Mouse (Mus musculus) liver, embryonic 14.5 days (tissue): ENCODE results near the gene Fam160b1. TPM values are rescaled to one million over a fixed set of nuclear protein-coding genes. Genes with fewer than 3 reads are reported as not detected.

Experiments
- ATAC-seq: fragments of 200-750 bp; cut with Nextera tagmentation; 2 replicates; pipeline ENCODE4 v1.8.0; 2017; ENCODE audit warnings: moderate number of reproducible peaks, mild to moderate bottlenecking, moderate library complexity; ENCODE audit not compliant: insufficient read depth
- DNase-seq, 3 experiments: peaks; one replicate each; pipeline ENCODE4 v3.0.0-alpha.2; 2012 to 2013; ENCODE audit warnings: low read depth in 3 of 3, low spot score in 3 of 3
- H3K27ac ChIP-seq: fragments of 300-500 bp; sonication (generic); 2 replicates; pipeline ENCODE4 v1.5.1; 2014; ENCODE audit warnings: moderate library complexity, mild to moderate bottlenecking, control low read depth, inconsistent platforms
- H3K27me3 ChIP-seq: fragments of 300-500 bp; sonication (generic); 2 replicates; pipeline ENCODE4 v1.6.1; 2014; ENCODE audit warnings: mild to moderate bottlenecking, low read length, moderate library complexity; ENCODE audit not compliant: control insufficient read depth, insufficient read depth
- H3K36me3 ChIP-seq: fragments of 300-500 bp; sonication (generic); replicated peaks from 2 replicates; pipeline ENCODE4 v1.6.1; 2014; ENCODE audit warnings: low read depth; ENCODE audit not compliant: control insufficient read depth, insufficient read depth
- H3K4me1 ChIP-seq, 2 experiments: fragments of 200-500 bp in 1 of 2; fragments of 300-500 bp in 1 of 2; sonication (generic) in 1 of 2; replicated peaks; 2 replicates each; pipeline ENCODE4 v1.6.1; 2012 to 2014; ENCODE audit warnings: antibody characterized with exemption in 1 of 2, inconsistent platforms in 1 of 2, low read length in 1 of 2; ENCODE audit not compliant: control insufficient read depth in 2 of 2, insufficient read depth in 2 of 2
- H3K4me2 ChIP-seq: fragments of 300-500 bp; sonication (generic); 2 replicates; pipeline ENCODE4 v1.6.1; 2014; ENCODE audit warnings: low read depth, mild to moderate bottlenecking, control low read depth, moderate library complexity
- H3K4me3 ChIP-seq, 2 experiments: fragments of 200-500 bp in 1 of 2; fragments of 300-500 bp in 1 of 2; sonication (generic) in 1 of 2; 2 replicates each; pipeline ENCODE4 v1.5.1; 2012 to 2014; ENCODE audit warnings: low read depth in 2 of 2, low read length in 2 of 2, mild to moderate bottlenecking in 2 of 2, control low read depth in 1 of 2, inconsistent platforms in 1 of 2, moderate library complexity in 1 of 2; ENCODE audit not compliant: insufficient read depth in 1 of 2
- H3K9ac ChIP-seq: fragments of 300-500 bp; sonication (generic); replicated peaks from 2 replicates; pipeline ENCODE4 v1.6.1; 2014; ENCODE audit warnings: mild to moderate bottlenecking, control low read depth, moderate library complexity
- H3K9me3 ChIP-seq: fragments of 300-500 bp; sonication (generic); 2 replicates; pipeline ENCODE4 v1.6.1; 2016; ENCODE audit warnings: low read length, mixed read lengths; ENCODE audit not compliant: control insufficient read depth
- CTCF ChIP-seq: IDR thresholded peaks from 2 replicates; pipeline ENCODE4 v1.5.1; 2016; ENCODE audit warnings: antibody characterized with exemption, low read depth, control low read depth
- EP300 ChIP-seq: IDR thresholded peaks from 2 replicates; pipeline ENCODE4 v1.6.1; 2016; ENCODE audit warnings: antibody characterized with exemption, low read depth
- WGBS: fragments of 180-500 bp; shearing (Covaris S2); extraction: QIAGEN DNeasy Blood & Tissue Kit; methylation state at CpG from one replicate; pipeline ENCODE4 v1.1.7; 2014; ENCODE audit not compliant: insufficient replicate concordance; 5-methylcytosine and 5-hydroxymethylcytosine counted together
- polyA plus RNA-seq, 2 experiments: library from polyadenylated mRNA; depleted of rRNA in 1 of 2; stranded (reverse) in 1 of 2; unstranded in 1 of 2; fragments of >200 nt; fragmentation: Nextera tagmentation in 1 of 2; extraction: Ambion mirVana in 1 of 2; gene quantifications; 2 replicates each; pipeline versions ENCODE4 v1.2.1 to v1.2.3; 2012 to 2014

Fam160b1 gene
- polyA plus RNA-seq, 2 experiments, result 5.1 to 5.4 TPM

DNA sequence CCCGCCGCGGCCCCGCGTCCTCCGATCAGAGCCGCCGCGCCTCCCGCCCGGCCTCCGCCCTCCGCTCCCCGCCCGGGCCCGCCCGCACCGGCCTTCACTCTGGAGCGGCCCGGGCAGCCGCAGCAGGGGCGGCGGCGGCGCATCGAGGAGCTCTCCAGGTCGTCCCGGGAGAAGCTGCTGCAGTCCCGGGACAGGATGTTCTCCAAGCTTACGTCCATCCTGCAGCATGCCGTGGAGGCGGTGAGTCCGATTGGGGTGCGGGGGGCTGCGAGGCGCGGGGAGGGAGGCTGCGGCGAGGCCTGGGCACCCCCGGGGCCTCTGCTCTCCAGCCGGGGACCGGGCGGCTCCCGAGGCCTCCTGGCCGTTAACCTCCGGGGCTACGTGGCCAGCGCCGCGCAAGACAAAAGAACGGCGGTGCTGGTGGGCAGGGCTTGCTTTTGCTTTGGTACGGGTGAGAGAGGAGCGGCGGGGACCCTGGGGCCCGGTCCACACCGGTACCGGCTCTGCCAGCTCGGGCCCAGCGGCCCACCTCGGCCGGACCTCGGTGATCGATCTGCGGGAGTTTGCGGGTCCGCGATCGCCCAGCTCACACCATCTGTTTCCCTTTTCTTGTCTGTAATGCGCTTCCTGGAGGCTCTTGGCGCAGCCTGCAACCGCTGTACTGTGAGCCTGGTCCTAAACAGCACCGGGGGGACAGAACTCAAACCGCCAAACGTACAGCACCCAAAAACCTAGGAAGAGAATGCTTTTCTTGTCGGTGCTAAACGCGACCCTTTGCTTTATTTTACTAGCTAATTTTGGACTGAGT lies 855 bp downstream of the Fam160b1 start:
- H3K9me3 ChIP-seq, result no peaks in the 10 kb centered on the region

GRCm38 (mm10) chr19:57361939-57362307 lies 1.4 kb downstream of the Fam160b1 start:
- 12% methylated on average over 3 of the region's 3 CpGs for WGBS
- no peaks in the 10 kb centered on the region for H3K9me3 ChIP-seq
- peak overlapping the region; percentile 79 for H3K27ac ChIP-seq
- H3K27me3 ChIP-seq, result no peaks in the 10 kb centered on the region
- ATAC-seq, result no peak
- no peaks in the 10 kb centered on the region for H3K36me3 ChIP-seq
- no peak for TF ChIP-seq EP300
- TF ChIP-seq CTCF, result no peak
- H3K9ac ChIP-seq, result peak overlapping the region; percentile 93
- H3K4me2 ChIP-seq, result peak overlapping the region; percentile 91
- DNase-seq, result no peak
- H3K4me3 ChIP-seq, result peak overlapping the region; percentile 94 to 98
- peaks cover 13 to 57% of the 10 kb centered on the region in 2 experiments for H3K4me1 ChIP-seq

More for the DNA sequence above, 855 bp downstream of the Fam160b1 start:
- Histone ChIP-seq H3K27me3 (no peaks in the 10 kb centered on the region), H3K4me2 (peak overlapping the region; percentile 91), H3K4me1 (peaks cover 13 to 57% of the 10 kb centered on the region in 2 experiments), H3K9ac (peak overlapping the region; percentile 93), H3K4me3 (peak overlapping the region; percentile 94 to 98), H3K27ac (peak overlapping the region; percentile 79), H3K36me3 (no peaks in the 10 kb centered on the region)
- DNase-seq (peak in 1 of 3 experiments; percentile 30), ATAC-seq (peak; percentile 49)
- TF ChIP-seq EP300, result no peak
- TF ChIP-seq CTCF, result no peak; the same call in 1 of the 2 replicates
- under 1% methylated on average over 78 of the region's 78 CpGs for WGBS

DNA sequence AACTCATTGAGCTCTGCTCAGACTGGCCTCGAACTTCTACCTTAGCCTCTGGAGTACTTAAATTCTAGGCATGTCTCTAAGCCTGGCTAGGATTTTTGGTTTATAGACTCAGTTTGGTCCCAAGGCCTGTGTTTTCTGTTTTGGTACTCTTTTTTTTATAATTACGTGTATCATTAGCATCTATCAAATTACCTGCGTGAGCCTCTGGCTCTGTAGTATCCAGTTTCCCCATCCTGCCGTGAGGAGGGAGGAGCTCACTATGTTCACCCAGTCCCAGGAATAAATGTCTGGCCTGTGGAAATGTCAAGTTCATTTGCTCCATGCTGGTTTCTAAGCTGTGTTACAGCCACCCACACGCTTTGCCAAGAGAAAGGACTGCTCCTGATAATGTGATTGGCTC lies 2.1 kb downstream of the Fam160b1 start:
- Histone ChIP-seq H3K4me1 (peaks cover 13 to 61% of the 10 kb centered on the region in 2 experiments), H3K9me3 (no peaks in the 10 kb centered on the region), H3K9ac (peak overlapping the region; percentile 7; the same call in 1 of the 2 replicates), H3K27ac (no peak overlapping the region), H3K36me3 (no peaks in the 10 kb centered on the region), H3K4me3 (peak overlapping the region; percentile 6 to 94; a peak in 3 of 4 replicates), H3K4me2 (peak overlapping the region; percentile 91), H3K27me3 (no peaks in the 10 kb centered on the region)
- DNase-seq (no peak), ATAC-seq (no peak)
- no peak for TF ChIP-seq CTCF
- no peak for TF ChIP-seq EP300
- WGBS, result 39% methylated on average over 5 of the region's 5 CpGs

DNA sequence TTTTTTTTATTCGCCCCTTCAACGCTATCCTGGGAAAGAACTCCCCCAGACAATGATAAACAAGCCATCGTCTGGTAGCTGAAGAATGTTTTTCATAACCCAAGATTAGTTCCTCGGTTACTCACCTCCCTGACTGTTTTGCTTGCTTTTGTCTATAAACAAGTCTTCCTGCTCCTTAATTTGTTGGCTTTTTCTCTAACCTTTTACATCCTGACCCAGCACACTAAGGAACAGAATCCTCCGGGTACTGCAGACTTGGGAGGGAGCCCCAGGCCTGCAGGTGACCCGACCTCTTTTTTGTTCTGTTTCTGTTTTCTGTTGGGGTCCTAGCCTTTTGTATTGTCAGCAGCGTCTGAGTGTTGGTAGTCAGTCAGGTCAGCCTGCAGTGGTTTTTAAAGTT lies 2.6 kb downstream of the Fam160b1 start:
- Histone ChIP-seq H3K4me3 (peak overlapping the region in 1 of 2 experiments; percentile 94; a peak in 2 of 4 replicates), H3K27me3 (no peaks in the 10 kb centered on the region), H3K4me2 (peak overlapping the region; percentile 91), H3K36me3 (no peaks in the 10 kb centered on the region), H3K9me3 (no peaks in the 10 kb centered on the region), H3K27ac (no peak overlapping the region), H3K9ac (peak overlapping the region; percentile 7; the same call in 1 of the 2 replicates), H3K4me1 (peaks cover 10 to 62% of the 10 kb centered on the region in 2 experiments)
- DNase-seq (no peak), ATAC-seq (no peak)
- TF ChIP-seq EP300, result no peak
- TF ChIP-seq CTCF, result no peak
- WGBS, result 28% methylated on average over 7 of the region's 7 CpGs

DNA sequence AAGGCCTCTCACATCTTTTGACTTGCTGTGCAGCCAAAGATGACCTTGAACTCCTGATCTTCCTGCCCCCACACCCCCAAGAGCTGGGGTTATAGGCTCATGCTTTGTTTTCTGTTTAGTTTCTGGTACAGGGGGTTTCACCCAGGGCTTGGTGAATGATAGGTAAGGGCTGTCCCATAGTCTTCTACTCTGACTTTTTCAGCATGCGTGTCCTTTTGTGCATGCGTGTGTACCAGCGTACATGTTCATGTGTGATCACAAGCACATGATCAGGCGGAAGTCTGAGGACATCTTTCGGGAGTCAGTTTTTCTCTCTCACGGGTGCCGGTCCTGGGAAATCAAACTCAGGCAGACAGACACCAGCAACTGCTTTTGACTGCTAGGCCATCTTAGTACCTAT lies 3.1 kb downstream of the Fam160b1 start:
- Histone ChIP-seq H3K36me3 (no peaks in the 10 kb centered on the region), H3K4me1 (peaks cover 9 to 60% of the 10 kb centered on the region in 2 experiments), H3K4me2 (peak overlapping the region; percentile 91), H3K27ac (no peak overlapping the region), H3K9me3 (no peaks in the 10 kb centered on the region), H3K9ac (no peak overlapping the region), H3K4me3 (no peak overlapping the region), H3K27me3 (no peaks in the 10 kb centered on the region)
- ATAC-seq (no peak), DNase-seq (no peak)
- TF ChIP-seq EP300 (no peak), CTCF (no peak)
- WGBS, result 81% methylated on average over 7 of the region's 7 CpGs
